Mouse (Mus musculus) limb, embryonic 12.5 days (tissue): ENCODE measurements around the gene Clic4. TPM values are rescaled to one million over a fixed set of nuclear protein-coding genes. Genes with fewer than 3 reads are reported as not detected.

Experiments used
- ATAC-seq: fragments of 200-750 bp; cut with Nextera tagmentation; 2 replicates; pipeline ENCODE4 v1.8.0; 2017; ENCODE audit warnings: low read depth, moderate TSS enrichment; ENCODE audit not compliant: insufficient number of reproducible peaks, insufficient read depth, low FRiP score, low TSS enrichment
- H3K27ac ChIP-seq: fragments of 300-500 bp; sonication (generic); 2 replicates; pipeline ENCODE4 v1.5.1; 2016; ENCODE audit warnings: mild to moderate bottlenecking, moderate library complexity
- H3K27me3 ChIP-seq: fragments of 300-500 bp; sonication (generic); 2 replicates; pipeline ENCODE4 v1.6.1; 2016; ENCODE audit warnings: mild to moderate bottlenecking, moderate library complexity
- H3K36me3 ChIP-seq: fragments of 300-500 bp; sonication (generic); 2 replicates; pipeline ENCODE4 v1.6.1; 2016; ENCODE audit warnings: mild to moderate bottlenecking, moderate library complexity
- H3K4me1 ChIP-seq: fragments of 300-500 bp; sonication (generic); replicated peaks from 2 replicates; pipeline ENCODE4 v1.6.1; 2016
- H3K4me2 ChIP-seq: fragments of 300-500 bp; sonication (generic); 2 replicates; pipeline ENCODE4 v1.6.1; 2016; ENCODE audit warnings: mild to moderate bottlenecking, moderate library complexity
- H3K4me3 ChIP-seq: fragments of 300-500 bp; sonication (generic); replicated peaks from 2 replicates; pipeline ENCODE4 v1.5.1; 2016; ENCODE audit warnings: mild to moderate bottlenecking
- H3K9ac ChIP-seq: fragments of 300-500 bp; sonication (generic); replicated peaks from 2 replicates; pipeline ENCODE4 v1.6.1; 2016; ENCODE audit warnings: mild to moderate bottlenecking, moderate library complexity
- H3K9me3 ChIP-seq: fragments of 300-500 bp; sonication (generic); 2 replicates; pipeline ENCODE4 v1.6.1; 2016; ENCODE audit warnings: mild to moderate bottlenecking, moderate library complexity
- WGBS: fragments of 180-500 bp; shearing (Covaris S2); methylation state at CpG from one replicate; pipeline ENCODE4 v1.1.7; 2016; 5-methylcytosine and 5-hydroxymethylcytosine counted together
- polyA plus RNA-seq: library from polyadenylated mRNA; unstranded; fragments of >200 nt; fragmentation: Nextera tagmentation; extraction: Ambion mirVana; gene quantifications from 2 replicates; pipeline ENCODE4 v1.2.1, GENCODE M21; 2016

Clic4 gene
- polyA plus RNA-seq, 1 experiment from 2014 or later: 191 TPM

DNA sequence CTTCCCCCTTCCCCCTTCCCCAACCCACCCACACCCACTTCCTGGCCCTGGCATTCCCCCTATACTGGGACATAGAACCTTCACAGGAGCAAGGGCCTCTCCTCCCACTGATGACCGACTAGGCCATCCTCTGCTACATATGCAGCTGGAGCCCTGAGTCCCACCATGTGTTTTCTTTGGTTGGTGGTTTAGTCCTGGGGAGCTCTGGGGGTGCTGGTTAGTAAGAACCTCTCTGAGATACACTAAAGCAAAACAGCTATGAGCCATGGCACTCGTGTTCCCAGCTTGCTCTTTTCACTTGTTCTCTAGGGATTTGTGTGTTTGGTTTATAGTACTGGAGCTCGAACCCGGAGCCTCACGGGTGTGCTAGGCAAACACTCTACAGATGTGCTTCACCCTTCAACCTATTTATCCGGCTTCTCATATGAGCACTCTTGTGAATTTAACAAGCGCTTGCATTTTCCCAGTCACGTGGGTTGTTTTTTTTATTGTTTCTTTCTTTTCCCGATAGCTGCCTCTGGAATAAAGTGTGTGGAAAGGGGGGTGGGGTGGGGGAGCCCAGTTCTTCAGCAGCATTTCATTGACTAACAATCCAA lies 14.6 kb downstream of the Clic4 start:
- ATAC-seq: peak; percentile 20; the same call in 1 of the 2 replicates
- Histone ChIP-seq H3K4me2 (peak overlapping the region; percentile 37), H3K4me1 (peaks cover 59% of the 10 kb centered on the region), H3K9me3 (no peaks in the 10 kb centered on the region), H3K9ac (no peak overlapping the region), H3K27ac (peak overlapping the region; percentile 92), H3K36me3 (peaks cover 26% of the 10 kb centered on the region), H3K27me3 (no peaks in the 10 kb centered on the region), H3K4me3 (0 out of 2 replicates have a peak overlapping the region, but pooled peaks have one; percentile 4)
- WGBS: 54% methylated on average over 9 of the region's 9 CpGs

DNA sequence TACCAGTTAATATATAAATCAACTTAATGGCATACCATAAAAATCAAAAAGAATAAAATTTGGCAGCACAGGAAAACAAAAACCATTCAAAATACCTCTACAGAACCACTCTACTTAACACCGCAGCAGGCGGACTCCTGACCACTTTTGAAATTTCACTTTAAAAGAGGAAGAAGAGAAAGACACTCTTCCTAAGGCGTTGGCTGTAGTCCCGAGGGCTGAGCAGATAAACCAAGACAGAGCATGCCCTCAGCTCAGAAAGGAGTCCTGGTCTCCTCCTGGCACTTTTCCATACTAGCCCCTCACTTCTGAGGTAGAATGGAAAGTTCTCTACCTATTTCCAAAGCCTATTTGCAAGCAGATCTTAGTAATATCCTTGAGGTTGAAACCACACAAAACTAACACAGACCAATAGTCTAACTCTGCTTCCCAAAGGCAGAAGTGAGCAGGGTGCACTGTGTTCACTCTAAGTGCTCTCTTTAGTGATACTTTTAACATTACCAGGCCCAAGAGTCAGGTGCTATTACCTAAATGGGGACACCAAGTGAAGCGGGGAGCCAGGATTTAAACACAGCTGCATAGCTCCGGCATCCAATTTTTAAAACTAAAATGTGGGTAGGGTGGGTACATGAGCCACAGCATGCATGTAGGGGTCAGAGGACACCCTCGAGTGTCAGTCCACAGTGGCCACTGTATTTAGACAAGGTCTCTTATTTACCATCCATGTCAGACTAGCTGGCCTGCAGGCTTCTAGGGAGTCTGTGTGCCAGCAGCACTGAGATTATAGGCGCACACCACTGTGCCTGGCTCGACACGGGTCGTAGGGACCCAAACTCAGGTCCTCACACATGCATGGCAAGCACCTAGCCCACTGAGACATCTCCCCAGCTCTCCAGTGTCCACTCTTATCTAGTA lies 15.8 kb downstream of the Clic4 start:
- Histone ChIP-seq H3K4me1 (peaks cover 60% of the 10 kb centered on the region), H3K4me3 (no peak overlapping the region), H3K27me3 (no peaks in the 10 kb centered on the region), H3K27ac (0 out of 2 replicates have a peak overlapping the region, but pooled peaks have one; percentile 29), H3K9me3 (no peaks in the 10 kb centered on the region), H3K36me3 (peaks cover 16% of the 10 kb centered on the region), H3K9ac (no peak overlapping the region), H3K4me2 (no peak overlapping the region)
- ATAC-seq: no peak
- WGBS: 92% methylated on average over 11 of the region's 11 CpGs

DNA sequence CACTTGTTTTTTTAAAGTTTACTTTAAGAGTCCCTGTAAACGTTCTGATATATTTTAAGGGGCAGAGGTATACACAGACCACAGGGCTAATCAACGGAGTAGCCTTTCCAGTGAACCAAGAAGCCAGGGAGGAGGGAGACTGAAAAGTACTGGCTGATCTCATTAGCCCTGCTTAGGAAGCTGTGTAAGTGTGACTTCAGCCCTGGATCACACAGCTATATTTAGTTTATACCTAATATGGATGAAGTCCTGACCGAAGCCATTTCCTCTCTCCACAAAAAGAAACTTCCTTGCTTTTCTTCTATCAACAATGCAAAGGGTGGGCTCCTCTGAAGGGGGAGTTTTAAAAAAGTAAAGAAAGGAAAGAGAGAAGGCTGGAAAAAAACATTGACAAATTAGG lies 17.8 kb downstream of the Clic4 start:
- WGBS: 53% methylated on average over 3 of the region's 3 CpGs
- no peak for ATAC-seq
- peaks cover 60% of the 10 kb centered on the region for H3K4me1 ChIP-seq
- H3K4me3 ChIP-seq: no peak overlapping the region
- H3K36me3 ChIP-seq: no peaks in the 10 kb centered on the region
- no peak overlapping the region for H3K4me2 ChIP-seq
- no peaks in the 10 kb centered on the region for H3K9me3 ChIP-seq
- H3K27me3 ChIP-seq: no peaks in the 10 kb centered on the region
- no peak overlapping the region for H3K9ac ChIP-seq
- H3K27ac ChIP-seq: peak overlapping the region; percentile 67

DNA sequence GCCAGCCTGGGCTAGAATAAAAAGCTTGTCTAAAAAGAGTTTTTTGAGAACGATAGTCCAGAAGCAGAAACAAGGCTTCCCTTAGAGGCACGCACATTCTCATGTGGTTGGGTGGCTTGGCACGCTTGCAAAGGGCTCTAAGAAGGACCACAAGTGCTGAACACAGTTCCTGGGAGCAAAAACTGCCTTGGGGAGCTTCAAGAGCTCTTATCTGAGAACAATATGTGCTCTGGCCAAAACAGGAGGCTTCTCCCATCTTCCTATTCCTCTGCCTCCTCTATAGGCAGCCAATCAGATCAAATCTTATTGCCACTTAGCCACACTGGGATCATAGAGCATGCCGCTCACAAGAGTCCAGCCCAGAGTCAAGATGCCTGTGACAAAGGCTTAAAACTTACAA lies 18.3 kb downstream of the Clic4 start:
- H3K27ac ChIP-seq: peak overlapping the region; percentile 67
- peaks cover 58% of the 10 kb centered on the region for H3K4me1 ChIP-seq
- peaks cover 4% of the 10 kb centered on the region; the same call in 1 of the 2 replicates for H3K36me3 ChIP-seq
- H3K9me3 ChIP-seq: 0 out of 2 replicates have a peak, but pooled peaks cover 2% of the 10 kb centered on the region
- 88% methylated on average over 4 of the region's 4 CpGs for WGBS
- no peaks in the 10 kb centered on the region for H3K27me3 ChIP-seq
- H3K4me3 ChIP-seq: no peak overlapping the region
- H3K4me2 ChIP-seq: no peak overlapping the region
- no peak for ATAC-seq
- H3K9ac ChIP-seq: no peak overlapping the region

DNA sequence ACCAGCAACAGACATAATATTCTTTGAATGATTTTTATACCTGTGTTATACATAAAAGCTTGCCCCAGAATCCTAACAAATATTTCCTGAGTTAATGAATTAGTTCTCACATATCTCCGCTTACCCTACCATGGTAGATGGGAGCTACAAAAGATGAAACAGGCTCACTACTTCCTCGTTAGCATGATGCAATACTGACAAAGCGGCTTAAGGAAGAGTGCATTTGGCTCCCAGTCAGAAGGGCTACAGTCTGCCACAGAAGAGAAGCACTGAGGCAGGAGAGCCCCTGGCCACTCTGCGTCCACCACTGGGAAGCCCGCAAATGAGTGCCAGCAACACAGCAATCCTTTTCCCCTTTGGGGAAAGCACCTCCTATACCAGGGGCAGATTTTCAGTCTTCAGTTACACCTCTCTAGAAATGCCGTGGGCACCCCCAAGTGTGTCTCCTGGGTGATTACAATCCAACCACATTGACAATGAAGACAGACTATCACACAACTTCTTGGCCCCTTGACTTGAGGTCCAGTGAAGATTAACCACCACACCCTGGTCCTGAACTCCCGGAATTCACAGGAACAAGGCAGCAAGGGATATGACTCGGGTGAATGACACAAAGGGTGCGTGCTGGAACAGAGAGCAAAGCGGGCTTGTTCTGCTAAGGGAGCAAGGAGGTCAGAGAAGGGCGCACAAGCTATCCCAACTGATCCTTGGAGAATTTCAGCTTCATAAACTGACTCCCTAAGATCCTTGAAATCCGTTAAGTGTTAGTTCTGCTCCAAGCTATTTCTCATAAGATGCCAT lies 19.2 kb downstream of the Clic4 start:
- H3K9ac ChIP-seq: no peak overlapping the region
- H3K36me3 ChIP-seq: peaks cover 8% of the 10 kb centered on the region
- no peaks in the 10 kb centered on the region for H3K27me3 ChIP-seq
- WGBS: 90% methylated on average over 12 of the region's 12 CpGs
- no peak for ATAC-seq
- no peak overlapping the region for H3K4me2 ChIP-seq
- H3K9me3 ChIP-seq: 0 out of 2 replicates have a peak, but pooled peaks cover 7% of the 10 kb centered on the region
- no peak overlapping the region for H3K4me3 ChIP-seq
- H3K27ac ChIP-seq: 0 out of 2 replicates have a peak overlapping the region, but pooled peaks have one; percentile 37
- H3K4me1 ChIP-seq: peaks cover 50% of the 10 kb centered on the region

DNA sequence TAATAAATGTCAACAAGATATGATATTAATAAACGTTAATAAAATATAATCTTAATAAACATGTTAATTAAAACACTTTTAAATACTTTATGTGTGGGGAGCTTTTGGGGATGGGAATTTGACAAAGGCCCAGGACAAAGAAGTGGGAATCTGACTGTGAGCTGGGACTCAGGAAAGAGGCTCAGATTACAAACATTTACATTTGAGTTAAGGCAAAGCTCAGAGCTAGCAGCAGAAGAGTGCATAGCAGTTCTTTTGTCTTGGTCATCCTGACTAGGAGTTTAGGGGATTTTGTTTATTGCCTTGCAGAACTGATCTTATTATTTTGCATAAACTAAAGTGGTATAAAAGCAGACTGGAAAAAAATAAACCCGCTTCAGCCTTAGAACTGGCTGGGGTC lies 20.8 kb downstream of the Clic4 start:
- ATAC-seq: no peak
- Histone ChIP-seq H3K27ac (no peak overlapping the region), H3K27me3 (no peaks in the 10 kb centered on the region), H3K4me1 (peaks cover 53% of the 10 kb centered on the region), H3K9me3 (0 out of 2 replicates have a peak, but pooled peaks cover 7% of the 10 kb centered on the region), H3K36me3 (peaks cover 8% of the 10 kb centered on the region), H3K4me2 (no peak overlapping the region), H3K9ac (no peak overlapping the region), H3K4me3 (no peak overlapping the region)
- 45% methylated on average over 2 of the region's 2 CpGs for WGBS

DNA sequence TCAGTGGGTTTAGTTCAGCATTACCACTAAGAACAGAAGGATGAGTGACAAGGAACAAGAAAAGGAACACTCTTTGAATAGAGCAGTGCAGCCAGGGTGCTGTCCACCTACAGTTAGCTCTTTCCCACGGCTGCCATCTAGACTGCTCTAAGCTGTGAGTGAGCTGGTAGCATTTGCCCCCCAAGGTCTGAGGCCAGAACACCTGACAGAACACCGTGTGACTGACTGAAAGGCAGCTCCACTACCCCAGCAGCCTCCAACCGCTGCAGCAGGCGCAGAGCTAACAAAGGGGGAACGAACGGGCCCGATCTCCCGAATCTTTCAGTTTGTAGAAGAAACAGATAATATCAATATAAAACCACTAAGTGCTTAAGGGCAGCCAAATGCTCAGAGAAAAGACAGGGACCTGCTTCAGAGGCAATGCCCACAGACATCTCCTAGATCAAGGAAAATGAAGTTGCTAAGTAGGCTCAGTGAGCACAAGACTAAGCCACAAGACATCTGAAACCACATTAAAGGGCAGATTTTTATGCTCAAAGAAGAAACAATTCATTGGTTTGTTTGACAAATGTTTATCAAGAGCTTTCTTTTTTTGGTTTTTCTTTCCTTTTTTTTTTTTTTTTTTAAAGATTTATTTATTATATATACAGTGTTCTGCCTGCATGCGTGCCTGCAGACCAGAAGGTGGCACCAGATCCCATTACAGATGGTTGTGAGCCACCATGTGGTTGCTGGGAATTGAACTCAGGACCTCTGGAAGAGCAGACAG lies 24.2 kb downstream of the Clic4 start:
- Histone ChIP-seq H3K9me3 (0 out of 2 replicates have a peak, but pooled peaks cover 7% of the 10 kb centered on the region), H3K27ac (0 out of 2 replicates have a peak overlapping the region, but pooled peaks have one; percentile 24), H3K9ac (0 out of 2 replicates have a peak overlapping the region, but pooled peaks have one; percentile 12), H3K4me3 (no peak overlapping the region), H3K27me3 (no peaks in the 10 kb centered on the region), H3K4me2 (no peak overlapping the region), H3K4me1 (peaks cover 38% of the 10 kb centered on the region), H3K36me3 (peaks cover 8% of the 10 kb centered on the region)
- WGBS: 80% methylated on average over 9 of the region's 9 CpGs
- ATAC-seq: no peak

DNA sequence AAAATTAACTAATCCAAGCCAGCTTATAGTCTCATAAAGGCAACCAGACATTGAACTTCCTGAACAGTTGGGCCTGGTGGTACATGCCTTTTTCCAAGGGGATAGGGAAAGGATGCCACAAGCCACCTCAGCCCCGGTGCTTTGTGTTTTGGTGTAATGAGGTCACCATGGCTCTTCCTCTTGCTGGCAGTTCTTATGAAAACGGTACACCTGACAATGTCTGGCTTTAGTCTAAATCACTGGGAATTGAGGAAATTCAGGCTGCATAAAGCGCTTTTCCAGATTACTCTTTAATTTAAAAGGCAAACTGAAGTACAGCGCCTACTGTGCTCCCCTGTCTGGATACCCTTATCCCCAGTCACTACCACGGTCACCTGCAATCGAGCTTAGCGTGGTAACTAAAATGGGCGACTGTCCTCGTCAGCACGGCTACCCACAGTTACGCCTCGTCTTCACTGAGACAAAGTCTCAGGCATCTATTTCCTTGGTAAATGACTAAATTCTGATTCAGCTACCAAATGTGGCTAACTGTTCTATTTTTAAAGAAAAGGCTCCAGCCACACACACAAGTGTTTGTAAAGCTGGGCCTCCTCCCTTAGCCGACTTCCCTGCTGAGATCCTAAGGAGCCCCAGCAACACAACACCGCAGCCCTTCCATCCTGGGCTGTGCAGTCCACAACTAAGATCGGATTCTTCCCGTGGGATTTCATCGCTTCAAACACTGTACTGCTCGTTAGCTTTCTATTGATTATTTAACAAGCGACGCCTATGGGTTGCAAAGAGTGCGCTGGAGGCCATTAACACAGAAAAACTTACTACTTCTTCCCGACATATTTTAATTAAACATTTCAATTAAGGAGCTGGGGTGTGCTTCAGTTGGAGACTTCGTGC lies 25.5 kb downstream of the Clic4 start:
- ATAC-seq: no peak

DNA sequence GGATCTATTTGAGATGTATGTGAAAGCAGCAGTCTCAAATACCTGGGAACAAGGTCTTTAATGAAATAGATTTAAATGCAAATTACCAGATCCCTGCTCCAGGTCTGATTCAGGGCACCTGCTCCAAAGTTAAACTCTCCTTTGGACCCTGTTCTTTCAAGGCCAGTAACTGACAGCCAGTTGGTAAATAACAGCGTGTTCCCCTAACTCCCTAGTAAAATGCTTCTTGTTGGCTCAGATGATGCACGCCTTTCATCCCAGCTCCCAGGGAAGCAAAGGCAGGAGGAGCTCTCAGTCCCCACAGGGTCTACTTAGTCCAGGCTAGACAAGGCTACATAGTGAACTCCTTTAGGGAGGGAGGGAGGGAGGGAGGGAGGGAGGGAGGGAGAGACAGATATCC lies 26.2 kb downstream of the Clic4 start:
- no peak overlapping the region for H3K9ac ChIP-seq
- H3K9me3 ChIP-seq: 0 out of 2 replicates have a peak, but pooled peaks cover 7% of the 10 kb centered on the region
- ATAC-seq: no peak
- H3K27me3 ChIP-seq: no peaks in the 10 kb centered on the region
- no peak overlapping the region for H3K27ac ChIP-seq
- H3K36me3 ChIP-seq: peaks cover 8% of the 10 kb centered on the region
- no peak overlapping the region for H3K4me2 ChIP-seq
- H3K4me3 ChIP-seq: no peak overlapping the region
- WGBS: 86% methylated on average over 2 of the region's 2 CpGs
- peaks cover 39% of the 10 kb centered on the region for H3K4me1 ChIP-seq

More for the DNA sequence above, 25.5 kb downstream of the Clic4 start:
- Histone ChIP-seq H3K27ac (peak overlapping the region; percentile 42; the same call in 1 of the 2 replicates), H3K4me2 (peak overlapping the region; percentile 17; the same call in 1 of the 2 replicates), H3K9me3 (0 out of 2 replicates have a peak, but pooled peaks cover 7% of the 10 kb centered on the region), H3K36me3 (peaks cover 8% of the 10 kb centered on the region), H3K4me1 (peaks cover 33% of the 10 kb centered on the region), H3K9ac (no peak overlapping the region; the same call in 1 of the 2 replicates), H3K4me3 (no peak overlapping the region), H3K27me3 (no peaks in the 10 kb centered on the region)
- 63% methylated on average over 23 of the region's 23 CpGs for WGBS
